Mouse (Mus musculus) splenic B cell, adult 2 months (primary cell): Measurements from ENCODE around the gene Sae1.

Experiments
- DNase-seq: peaks from one replicate; pipeline ENCODE4 v3.0.0-alpha.2; 2011; ENCODE audit warnings: low read depth, low spot score
- H3K27me3 ChIP-seq: 2 replicates; pipeline ENCODE4 v1.6.1; 2012; ENCODE audit warnings: mild to moderate bottlenecking, low read length, moderate library complexity, mixed read lengths; ENCODE audit not compliant: control insufficient read depth, poor library complexity, insufficient read depth, severe bottlenecking
- H3K36me3 ChIP-seq: 2 replicates; pipeline ENCODE4 v1.6.1; 2012; ENCODE audit warnings: mild to moderate bottlenecking, low read length, moderate library complexity, mixed read lengths; ENCODE audit not compliant: control insufficient read depth, poor library complexity, insufficient read depth, severe bottlenecking

Sae1 gene

DNA sequence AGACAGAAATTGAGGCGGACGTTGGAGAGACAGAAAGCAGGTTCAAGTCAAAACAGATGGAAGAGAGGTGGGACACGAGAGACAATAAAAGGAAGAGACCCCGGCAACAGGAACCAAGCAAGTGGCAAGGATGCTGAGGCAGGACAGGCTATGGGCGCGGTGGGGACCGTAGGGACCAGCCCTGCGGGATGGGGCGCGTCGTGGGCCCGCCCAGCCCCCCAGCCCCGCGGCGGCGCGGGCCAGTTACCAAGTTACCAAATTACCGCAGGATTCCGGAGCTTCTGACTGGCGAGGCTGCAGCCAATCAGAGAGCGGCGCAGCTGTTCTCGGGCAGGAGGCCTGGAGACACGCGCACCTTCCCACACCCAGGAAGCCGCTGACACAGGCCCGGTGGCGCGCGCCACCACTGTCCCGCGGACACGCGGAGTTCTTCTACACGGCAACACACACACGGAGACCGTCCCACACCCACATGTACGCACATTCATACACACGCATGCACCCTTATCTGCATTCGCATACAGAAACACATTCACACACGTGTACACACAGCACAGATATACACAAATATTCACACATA lies 92.2 kb downstream of the Sae1 start:
- H3K27me3 ChIP-seq, result no peaks in the 10 kb centered on the region
- peak; percentile 88 for DNase-seq
- H3K36me3 ChIP-seq, result no peaks in the 10 kb centered on the region

DNA sequence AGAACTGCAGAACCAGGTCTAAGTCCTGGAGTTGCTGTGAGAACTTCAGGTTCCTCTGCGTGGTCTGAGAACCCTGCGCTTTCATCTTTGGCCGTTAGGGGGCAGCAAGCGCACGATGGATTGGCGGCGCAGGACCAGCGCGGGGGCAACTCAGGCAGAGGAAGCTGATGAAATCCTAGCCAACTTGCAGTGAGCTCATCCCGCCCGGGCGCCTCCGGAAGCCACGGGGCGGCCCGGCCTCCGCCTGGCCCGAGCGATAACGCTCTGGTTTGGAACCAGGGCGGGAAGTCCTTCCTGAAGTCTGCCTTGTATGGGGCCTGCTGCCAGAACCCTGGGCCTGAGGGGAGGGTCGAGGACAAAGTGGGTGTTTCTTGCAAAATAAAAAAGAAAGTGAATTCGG lies 92.8 kb downstream of the Sae1 start:
- H3K36me3 ChIP-seq, result no peaks in the 10 kb centered on the region
- H3K27me3 ChIP-seq, result no peaks in the 10 kb centered on the region
- DNase-seq, result peak; percentile 96

DNA sequence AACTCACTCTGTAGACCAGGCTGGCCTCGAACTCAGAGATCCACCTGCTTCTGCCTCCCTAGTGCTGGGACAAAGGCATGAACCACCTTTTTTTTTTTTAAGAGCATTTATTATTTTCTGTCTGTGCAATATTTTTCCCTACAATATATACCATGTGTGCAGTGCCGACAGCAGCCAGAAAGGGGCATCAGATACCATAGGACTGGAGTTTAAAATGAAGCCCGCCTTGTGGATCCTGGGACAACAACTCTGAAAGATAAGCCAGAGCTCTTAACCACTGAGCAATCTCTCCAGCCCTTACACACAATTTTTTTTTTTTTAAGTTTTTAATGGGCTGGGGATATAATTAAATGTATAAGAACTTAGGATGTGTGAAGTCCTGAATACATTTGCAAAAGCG lies 93.3 kb downstream of the Sae1 start:
- H3K27me3 ChIP-seq, result no peaks in the 10 kb centered on the region
- DNase-seq, result peak; percentile 72
- H3K36me3 ChIP-seq, result no peaks in the 10 kb centered on the region

DNA sequence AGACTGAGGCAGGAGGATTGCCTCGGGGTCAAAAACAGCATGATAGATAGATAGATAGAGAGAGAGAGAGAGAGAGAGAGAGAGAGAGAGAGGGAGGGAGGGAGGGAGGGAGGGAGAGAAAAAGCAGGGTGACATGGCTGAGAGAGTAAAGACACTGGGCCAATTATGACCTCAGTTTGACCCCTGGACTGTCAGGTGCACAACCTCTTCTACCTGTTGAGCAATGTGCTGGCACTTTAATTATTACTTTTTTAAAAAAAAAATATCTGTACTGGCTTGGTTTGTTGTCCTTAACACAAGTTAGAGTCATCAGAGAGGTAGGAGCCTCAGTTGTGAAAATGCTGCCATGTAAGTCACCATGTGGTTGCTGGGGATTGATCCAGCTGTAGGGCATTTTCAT lies 99.8 kb downstream of the Sae1 start:
- Histone ChIP-seq H3K36me3 (peaks cover 2% of the 10 kb centered on the region; the same call in 1 of the 2 replicates), H3K27me3 (no peaks in the 10 kb centered on the region)
- no peak for DNase-seq

DNA sequence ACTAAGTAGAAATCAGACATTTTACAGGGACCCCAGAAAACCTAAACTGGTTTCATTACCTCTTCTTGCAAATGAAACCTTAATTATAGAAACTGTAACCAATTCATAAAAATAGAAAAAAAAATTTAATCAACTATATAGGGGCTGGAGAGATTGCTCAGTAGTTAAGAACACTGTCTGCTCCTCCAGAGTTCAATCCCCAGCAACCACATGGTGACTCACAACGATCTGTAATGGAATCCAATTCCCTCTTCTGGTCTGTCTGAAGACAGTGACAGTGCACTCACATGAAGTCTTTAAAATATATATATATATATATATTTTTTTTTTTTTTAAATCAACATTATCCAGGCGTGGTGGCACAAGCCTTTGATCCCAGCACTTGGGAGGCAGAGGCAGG lies 100.6 kb downstream of the Sae1 start:
- peaks cover 4% of the 10 kb centered on the region; the same call in 1 of the 2 replicates for H3K36me3 ChIP-seq
- H3K27me3 ChIP-seq, result no peaks in the 10 kb centered on the region; the same call in 1 of the 2 replicates
- no peak for DNase-seq

DNA sequence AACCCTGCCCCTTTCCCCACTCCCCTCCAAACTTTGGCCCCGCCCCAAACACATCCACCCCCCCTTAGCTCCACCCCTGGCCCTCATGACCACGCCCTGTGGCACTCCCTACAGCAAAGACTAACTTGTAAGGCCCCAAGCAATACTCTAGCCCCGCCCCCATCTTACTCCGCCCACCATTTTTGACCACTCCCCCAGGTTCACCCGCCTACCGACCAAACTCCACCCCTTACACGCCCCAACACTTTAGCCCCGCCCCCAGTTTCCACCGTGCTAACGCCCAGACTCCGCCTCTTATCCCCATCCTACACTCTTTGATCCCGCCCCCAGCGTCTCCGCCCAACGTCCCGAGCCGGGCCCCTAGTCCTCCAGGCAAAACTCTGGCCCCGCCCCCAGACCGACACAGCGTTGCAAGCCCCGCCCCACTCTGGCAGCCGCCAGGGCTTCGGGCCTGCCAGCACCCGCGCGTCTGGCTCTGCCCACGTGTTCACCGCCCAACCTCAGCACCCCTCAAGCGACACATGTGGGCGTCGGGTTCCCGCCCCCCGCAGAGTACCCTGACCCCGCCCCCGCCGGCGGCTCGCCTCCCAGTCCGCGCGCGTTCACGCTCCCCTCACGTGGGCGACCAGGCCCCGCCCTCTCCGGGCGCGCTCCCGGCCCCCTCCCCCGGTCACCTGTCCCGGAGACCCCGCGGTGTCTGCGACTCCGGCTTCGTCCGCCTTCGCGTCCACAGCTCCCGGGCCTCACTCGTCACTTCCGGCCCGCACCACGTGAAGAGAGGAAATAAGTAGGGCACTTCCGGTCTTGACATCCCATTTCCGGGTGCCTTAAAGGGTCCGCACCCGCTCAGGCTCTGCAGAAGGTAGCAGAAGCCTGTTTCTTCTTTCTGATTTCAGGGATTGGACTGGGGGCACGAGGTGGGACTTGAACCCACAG lies 101.3 kb downstream of the Sae1 start, which contains the start of gene Ccdc9:
Ccdc9 (minus strand) TSS at position 770 of the 936 bp plus-strand sequence.
- Histone ChIP-seq H3K36me3 (peaks cover 5% of the 10 kb centered on the region; the same call in 1 of the 2 replicates), H3K27me3 (no peaks in the 10 kb centered on the region; the same call in 1 of the 2 replicates)
- peak; percentile 99 for DNase-seq

DNA sequence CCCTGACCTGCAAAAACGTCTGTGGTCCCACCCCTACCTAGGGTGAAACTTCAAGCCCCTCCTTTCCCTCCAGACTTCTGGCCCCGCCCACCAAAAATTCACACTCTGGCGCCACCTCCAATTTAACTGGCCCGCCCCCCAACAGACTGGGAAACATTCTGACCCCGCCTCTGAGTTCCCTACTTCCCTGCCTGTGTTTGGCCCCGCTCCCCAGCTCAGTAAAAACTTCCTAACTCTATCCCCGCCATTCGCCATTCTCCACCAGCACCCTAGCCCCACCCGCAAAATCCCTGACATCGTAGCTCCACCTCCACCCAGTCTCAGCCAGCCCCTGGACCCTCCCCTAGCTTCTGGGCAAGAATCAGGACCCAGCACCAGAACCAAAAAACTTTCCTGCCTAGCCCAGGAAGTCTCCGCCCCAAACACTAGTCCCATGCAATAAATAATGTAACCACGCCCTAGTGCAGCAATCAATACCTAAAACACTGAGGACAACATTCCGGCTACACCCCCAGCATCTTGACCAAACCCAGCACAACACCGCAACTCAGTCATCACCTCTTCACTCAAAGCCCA lies 102.1 kb downstream of the Sae1 start:
- peak; percentile 66 for DNase-seq
- Histone ChIP-seq H3K27me3 (no peaks in the 10 kb centered on the region; the same call in 1 of the 2 replicates), H3K36me3 (peaks cover 7% of the 10 kb centered on the region; the same call in 1 of the 2 replicates)

DNA sequence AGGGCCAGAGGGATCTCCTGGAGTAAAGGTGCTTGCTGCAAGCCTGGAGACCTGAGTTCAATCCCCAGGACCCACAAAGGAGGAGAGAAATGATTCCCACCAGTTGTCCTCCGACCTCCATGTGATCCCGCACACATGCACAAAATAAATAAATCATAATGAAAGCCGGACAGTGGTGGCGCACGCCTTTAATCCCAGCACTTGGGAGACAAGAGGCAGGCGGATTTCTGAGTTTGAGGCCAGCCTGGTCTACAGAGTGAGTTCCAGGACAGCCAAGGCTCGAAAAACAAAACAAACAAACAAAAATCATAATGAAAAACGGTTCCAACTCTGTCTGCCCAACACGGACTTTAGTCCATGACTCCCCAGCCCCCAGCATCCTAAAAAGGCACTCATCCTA lies 102.7 kb downstream of the Sae1 start:
- no peak for DNase-seq
- H3K36me3 ChIP-seq, result peaks cover 7% of the 10 kb centered on the region; the same call in 1 of the 2 replicates

DNA sequence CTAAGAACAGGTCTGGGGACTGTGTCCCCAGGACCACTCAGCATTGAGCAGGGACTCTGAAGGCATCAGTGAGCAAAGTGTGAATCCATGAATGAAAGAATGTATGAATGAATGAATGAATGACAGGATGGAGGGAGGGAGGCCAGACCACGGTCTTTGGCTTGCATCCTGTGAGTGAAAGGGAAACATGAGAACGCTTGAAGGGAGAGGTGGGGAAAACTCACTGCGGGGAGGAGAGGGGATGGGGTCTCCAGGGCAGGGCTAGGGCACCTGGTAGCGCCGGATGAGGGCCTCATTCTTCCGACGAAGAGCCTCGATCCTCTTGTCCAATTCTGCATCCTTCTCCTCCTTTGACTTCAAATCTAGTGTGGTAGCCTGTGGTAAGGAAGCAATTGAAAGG lies 103.6 kb downstream of the Sae1 start:
- H3K27me3 ChIP-seq, result no peaks in the 10 kb centered on the region; the same call in 1 of the 2 replicates
- DNase-seq, result no peak
- peaks cover 9% of the 10 kb centered on the region; the same call in 1 of the 2 replicates for H3K36me3 ChIP-seq

More for the DNA sequence above, 102.7 kb downstream of the Sae1 start:
- H3K27me3 ChIP-seq, result no peaks in the 10 kb centered on the region; the same call in 1 of the 2 replicates

DNA sequence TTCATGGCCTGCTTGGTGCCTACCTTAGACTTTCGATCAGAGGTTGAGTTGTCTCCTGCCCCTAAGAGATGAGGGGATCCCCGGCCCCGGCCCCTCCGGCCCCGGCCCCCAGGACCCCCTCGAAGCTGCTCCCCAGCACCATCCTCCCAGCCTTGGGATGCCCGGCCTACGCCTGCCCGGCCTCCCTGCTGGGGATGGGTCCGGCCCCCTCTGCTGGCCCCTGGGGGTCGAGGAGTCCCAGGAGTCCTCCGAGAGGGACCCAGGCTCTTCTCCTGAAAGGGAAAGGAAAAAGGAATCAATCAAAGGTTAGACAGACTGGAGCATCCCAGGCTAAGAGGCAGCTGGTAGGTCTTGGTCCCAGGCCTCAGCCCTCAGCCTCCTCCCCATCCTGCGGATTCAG lies 105.3 kb downstream of the Sae1 start:
- Histone ChIP-seq H3K36me3 (peaks cover 11% of the 10 kb centered on the region), H3K27me3 (no peaks in the 10 kb centered on the region; the same call in 1 of the 2 replicates)
- no peak for DNase-seq

DNA sequence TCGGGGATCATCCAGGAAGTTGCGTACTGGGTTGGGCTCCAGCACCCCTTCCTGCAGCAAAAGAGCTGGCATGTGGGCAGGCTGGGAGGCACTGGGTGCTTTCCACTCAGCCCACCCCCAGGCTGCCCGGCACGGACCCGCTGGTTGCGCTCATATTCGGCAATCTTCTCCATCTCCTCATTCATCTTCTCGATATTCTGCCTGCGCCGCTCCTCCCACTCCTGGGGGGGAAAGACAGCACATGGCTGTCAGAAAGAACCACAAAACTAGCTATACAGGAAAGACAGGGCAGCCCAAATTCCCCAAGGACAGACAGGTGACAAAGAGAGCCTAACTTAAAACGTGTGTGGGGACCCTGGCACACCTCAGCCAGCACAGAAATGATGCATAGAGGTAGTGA lies 106.9 kb downstream of the Sae1 start:
- H3K36me3 ChIP-seq, result peaks cover 15% of the 10 kb centered on the region
- H3K27me3 ChIP-seq, result no peaks in the 10 kb centered on the region; the same call in 1 of the 2 replicates
- DNase-seq, result no peak

DNA sequence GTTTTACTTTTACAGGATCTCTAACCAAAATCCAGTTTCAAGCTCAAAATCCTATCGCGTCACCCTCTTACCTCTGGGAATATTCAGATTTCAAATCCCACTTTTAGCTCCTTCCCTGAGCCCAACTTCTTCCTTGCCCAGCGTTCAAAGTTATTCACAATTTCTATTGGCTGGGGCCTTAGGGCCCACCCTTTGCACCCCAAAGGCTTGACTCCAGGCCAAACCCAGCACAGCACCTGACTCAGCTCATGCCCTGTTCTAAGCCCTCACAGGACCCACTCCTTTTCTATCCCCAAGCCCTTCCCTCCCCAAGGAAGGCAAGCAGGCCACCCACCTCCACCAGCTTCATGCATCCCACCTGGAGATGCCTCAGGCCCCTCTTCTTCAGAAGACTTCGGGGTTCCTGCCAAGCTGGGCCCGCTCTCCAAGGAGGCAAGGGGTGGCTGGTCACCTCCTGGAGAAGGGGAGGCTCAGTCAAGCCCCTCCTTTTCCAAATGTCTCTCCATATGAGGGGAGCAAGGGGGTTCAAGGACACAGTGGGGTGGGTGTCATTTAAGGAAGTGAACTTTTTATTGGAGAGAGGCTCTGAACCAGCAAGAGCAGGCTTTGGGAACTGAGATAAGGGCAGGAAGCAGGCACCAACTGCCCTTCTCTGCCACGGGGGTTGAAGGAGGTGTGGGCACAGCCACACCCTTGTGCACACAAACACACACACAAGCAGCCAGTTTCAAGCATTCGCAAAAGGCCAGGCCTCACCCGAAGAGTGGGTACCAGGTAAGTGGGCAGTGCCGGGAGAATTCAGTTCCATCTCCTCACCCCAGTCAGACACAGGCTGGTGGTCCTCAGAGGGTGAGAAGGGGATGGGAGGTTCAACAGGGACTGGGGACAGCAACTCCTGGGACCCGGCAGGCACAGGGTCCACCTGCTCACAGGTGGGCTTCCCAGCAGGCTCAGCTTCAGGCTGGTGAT lies 112.4 kb downstream of the Sae1 start:
- Histone ChIP-seq H3K36me3 (peaks cover 8% of the 10 kb centered on the region), H3K27me3 (no peaks in the 10 kb centered on the region)
- DNase-seq, result no peak

DNA sequence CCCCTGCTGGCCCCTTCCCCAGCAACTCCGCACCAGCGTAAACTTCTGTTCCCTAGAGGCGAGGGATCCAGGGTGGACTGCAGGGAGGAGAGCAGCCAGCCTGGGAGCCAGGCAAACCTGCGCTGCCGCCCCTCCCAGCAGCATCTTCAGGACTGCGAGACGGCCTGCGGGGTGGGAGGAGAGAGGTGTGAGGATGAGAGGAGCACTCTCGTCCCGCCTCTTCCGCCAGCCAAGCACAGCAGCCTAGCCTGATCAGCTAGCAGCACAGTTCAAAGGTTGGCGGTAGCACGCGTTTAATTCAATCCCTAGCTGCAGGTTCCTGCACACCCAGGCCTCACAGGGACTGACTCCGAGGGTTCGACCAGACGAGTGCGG lies 113.9 kb downstream of the Sae1 start:
- Histone ChIP-seq H3K27me3 (no peaks in the 10 kb centered on the region), H3K36me3 (peaks cover 6% of the 10 kb centered on the region)
- peak; percentile 77 for DNase-seq
